Mouse (Mus musculus): ENCODE results near the gene Frmd8.

- no peak for TF ChIP-seq CTCF (IDR thresholded peaks at IDR 0.05; ENCODE audit: control insufficient read depth, insufficient read depth, insufficient replicate concordance, low read depth, low read length)
- no peak for TF ChIP-seq POLR2A (IDR thresholded peaks at IDR 0.05; ENCODE audit: control insufficient read depth, low read depth, low read length)
Observed at GRCm38 (mm10) chr19:5848032-5848825, 26.8 kb downstream of the Frmd8 start.

Measured in testis, adult 2 months (tissue).